Mouse (Mus musculus) forebrain, postnatal 0 days (tissue): ENCODE measurements around the gene Mapk13. TPM values are rescaled to one million over a fixed set of nuclear protein-coding genes. Genes with fewer than 3 reads are reported as not detected.

Source experiments
- ATAC-seq: fragments of 200-750 bp; cut with Nextera tagmentation; 2 replicates; pipeline ENCODE4 v1.8.0; 2017; ENCODE audit warnings: mild to moderate bottlenecking, moderate library complexity
- DNase-seq: peaks from one replicate; pipeline ENCODE4 v3.0.0-alpha.2; 2015
- H3K27ac ChIP-seq: fragments of 300-500 bp; sonication (generic); 2 replicates; pipeline ENCODE4 v1.5.1; 2014; ENCODE audit warnings: low read depth, mild to moderate bottlenecking, antibody characterized with exemption, low read length, moderate library complexity, mixed read lengths
- H3K27me3 ChIP-seq: fragments of 300-500 bp; sonication (generic); 2 replicates; pipeline ENCODE4 v1.6.1; 2014; ENCODE audit warnings: mild to moderate bottlenecking, low read length, mixed read lengths; ENCODE audit not compliant: insufficient read depth
- H3K36me3 ChIP-seq: fragments of 300-500 bp; sonication (generic); 2 replicates; pipeline ENCODE4 v1.6.1; 2014; ENCODE audit warnings: mild to moderate bottlenecking, moderate library complexity; ENCODE audit not compliant: insufficient read depth
- H3K4me1 ChIP-seq: fragments of 300-500 bp; sonication (generic); 2 replicates; pipeline ENCODE4 v1.6.1; 2014; ENCODE audit warnings: antibody characterized with exemption; ENCODE audit not compliant: insufficient read depth
- H3K4me2 ChIP-seq: fragments of 300-500 bp; sonication (generic); 2 replicates; pipeline ENCODE4 v1.6.1; 2014; ENCODE audit warnings: low read depth, mild to moderate bottlenecking, moderate library complexity
- H3K4me3 ChIP-seq: fragments of 300-500 bp; sonication (generic); 2 replicates; pipeline ENCODE4 v1.5.1; 2014; ENCODE audit warnings: low read depth, low read length, mixed read lengths
- H3K9ac ChIP-seq: fragments of 300-500 bp; sonication (generic); 2 replicates; pipeline ENCODE4 v1.6.1; 2014; ENCODE audit warnings: mild to moderate bottlenecking
- H3K9me3 ChIP-seq: fragments of 300-500 bp; sonication (generic); 2 replicates; pipeline ENCODE4 v1.6.1; 2016; ENCODE audit warnings: low read length
- CTCF ChIP-seq: sonication (generic); IDR thresholded peaks from 2 replicates; pipeline ENCODE4 v1.5.1; 2016; ENCODE audit warnings: antibody characterized with exemption, control low read depth, low read depth
- WGBS: fragments of 180-500 bp; shearing (Covaris S2); extraction: QIAGEN DNeasy Blood & Tissue Kit; methylation state at CpG from one replicate; pipeline ENCODE4 v1.1.7; 2014; 5-methylcytosine and 5-hydroxymethylcytosine counted together
- polyA plus RNA-seq: library from polyadenylated mRNA; unstranded; fragments of >200 nt; fragmentation: Nextera tagmentation; extraction: Ambion mirVana; gene quantifications from 2 replicates; pipeline ENCODE4 v1.2.1, GENCODE M21; 2015
- total RNA-seq: library from RNA; depleted of rRNA; stranded (reverse); fragments of >200 nt; gene quantifications from 2 replicates; pipeline ENCODE4 v1.2.3, GENCODE M21; 2014

Gene Mapk13
- total and polyA plus RNA-seq, 2 experiments from 2014 or later: 0.14 to 1.0 TPM

DNA sequence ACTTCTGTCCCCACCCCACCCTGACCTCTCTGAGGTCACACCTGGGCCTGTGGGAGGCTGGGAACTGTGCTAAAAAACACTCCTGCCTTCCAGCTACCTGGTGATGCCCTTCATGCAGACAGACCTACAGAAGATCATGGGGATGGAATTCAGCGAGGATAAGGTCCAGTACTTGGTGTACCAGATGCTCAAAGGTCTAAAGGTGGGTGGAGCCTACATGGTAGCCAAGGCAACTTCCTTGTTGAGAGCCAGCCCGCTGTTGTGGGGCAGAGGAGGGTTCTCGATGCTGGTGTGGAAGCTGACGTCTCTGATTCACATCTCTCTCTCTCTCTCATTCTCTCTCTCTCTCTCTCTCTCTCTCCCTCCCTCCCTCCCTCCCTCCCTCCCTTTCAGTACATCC lies 6.1 kb downstream of the Mapk13 start:
- WGBS: 80% methylated on average over 4 of the region's 4 CpGs
- no peak overlapping the region for H3K4me2 ChIP-seq
- H3K27me3 ChIP-seq: peaks cover 9% of the 10 kb centered on the region; the same call in 1 of the 2 replicates
- ATAC-seq: no peak
- H3K9ac ChIP-seq: no peak overlapping the region
- TF ChIP-seq CTCF: no peak
- H3K4me1 ChIP-seq: no peaks in the 10 kb centered on the region
- DNase-seq: no peak
- H3K27ac ChIP-seq: no peak overlapping the region
- no peak overlapping the region for H3K4me3 ChIP-seq
- H3K36me3 ChIP-seq: no peaks in the 10 kb centered on the region
- H3K9me3 ChIP-seq: no peaks in the 10 kb centered on the region

DNA sequence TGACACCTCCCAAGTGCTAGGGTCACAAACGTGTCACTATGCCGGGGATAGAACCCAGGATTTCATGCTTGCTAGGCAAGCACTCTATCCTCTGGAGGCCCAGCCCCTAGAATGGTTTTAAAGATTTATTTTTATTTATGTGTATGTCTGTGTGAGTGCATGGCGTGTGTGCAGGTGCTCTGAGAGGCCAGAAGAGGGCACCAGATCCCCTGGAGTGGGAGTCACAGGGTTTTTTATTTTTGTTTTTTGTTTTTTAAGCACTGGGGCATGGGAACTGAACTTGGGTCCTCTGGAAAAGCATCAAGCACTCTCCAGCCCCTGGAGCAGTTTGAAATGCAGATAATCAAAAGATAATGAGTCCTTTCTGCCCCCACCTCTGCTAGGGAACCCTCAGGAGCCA lies 7.7 kb downstream of the Mapk13 start:
- Histone ChIP-seq H3K27ac (no peak overlapping the region), H3K4me2 (no peak overlapping the region), H3K9me3 (no peaks in the 10 kb centered on the region), H3K36me3 (no peaks in the 10 kb centered on the region), H3K4me3 (no peak overlapping the region), H3K4me1 (no peaks in the 10 kb centered on the region), H3K27me3 (no peaks in the 10 kb centered on the region), H3K9ac (no peak overlapping the region)
- ATAC-seq (no peak), DNase-seq (no peak)
- TF ChIP-seq CTCF: no peak
- WGBS: 88% methylated on average over 3 of the region's 3 CpGs

DNA sequence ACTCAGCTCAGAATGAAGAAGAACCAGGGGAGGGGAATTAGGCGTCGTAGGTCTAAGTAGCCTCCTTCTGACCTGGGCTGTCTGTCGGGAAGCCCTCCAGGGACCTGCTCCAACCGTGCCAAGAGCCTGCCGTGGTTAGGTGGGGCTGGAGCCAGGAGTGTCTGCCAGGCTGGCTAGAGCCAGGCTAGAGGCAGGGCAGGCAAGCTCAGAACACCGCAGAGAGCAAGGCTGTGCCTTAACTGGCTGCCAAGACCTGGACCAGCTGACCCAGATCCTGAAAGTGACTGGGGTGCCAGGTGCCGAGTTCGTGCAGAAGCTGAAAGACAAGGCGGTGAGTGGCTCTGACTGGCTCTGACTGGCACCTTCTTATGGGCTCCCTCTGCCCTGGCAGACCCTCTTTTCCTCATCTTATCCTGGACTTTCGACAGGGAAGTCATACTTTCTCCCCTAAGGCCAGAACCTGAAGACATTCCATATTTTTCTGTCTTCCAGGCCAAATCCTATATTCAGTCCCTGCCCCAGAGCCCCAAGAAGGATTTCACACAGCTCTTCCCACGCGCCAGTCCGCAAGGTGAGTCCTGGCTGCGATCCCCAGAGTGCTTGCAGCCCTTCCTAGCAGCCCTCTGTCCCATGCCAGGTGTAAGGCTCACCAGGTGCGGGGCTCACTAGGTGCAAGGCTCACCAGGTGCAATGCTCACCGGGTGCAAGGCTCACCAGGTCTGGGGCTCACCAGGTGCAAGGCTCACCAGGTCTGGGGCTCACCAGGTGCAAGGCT lies 8.3 kb downstream of the Mapk13 start:
- no peak overlapping the region for H3K4me2 ChIP-seq
- no peaks in the 10 kb centered on the region for H3K4me1 ChIP-seq
- H3K27me3 ChIP-seq: no peaks in the 10 kb centered on the region
- WGBS: 81% methylated on average over 16 of the region's 16 CpGs
- DNase-seq (no peak), ATAC-seq (no peak)
- no peaks in the 10 kb centered on the region for H3K9me3 ChIP-seq
- TF ChIP-seq CTCF: no peak
- no peaks in the 10 kb centered on the region for H3K36me3 ChIP-seq
- no peak overlapping the region for H3K27ac ChIP-seq
- no peak overlapping the region for H3K9ac ChIP-seq
- H3K4me3 ChIP-seq: no peak overlapping the region

DNA sequence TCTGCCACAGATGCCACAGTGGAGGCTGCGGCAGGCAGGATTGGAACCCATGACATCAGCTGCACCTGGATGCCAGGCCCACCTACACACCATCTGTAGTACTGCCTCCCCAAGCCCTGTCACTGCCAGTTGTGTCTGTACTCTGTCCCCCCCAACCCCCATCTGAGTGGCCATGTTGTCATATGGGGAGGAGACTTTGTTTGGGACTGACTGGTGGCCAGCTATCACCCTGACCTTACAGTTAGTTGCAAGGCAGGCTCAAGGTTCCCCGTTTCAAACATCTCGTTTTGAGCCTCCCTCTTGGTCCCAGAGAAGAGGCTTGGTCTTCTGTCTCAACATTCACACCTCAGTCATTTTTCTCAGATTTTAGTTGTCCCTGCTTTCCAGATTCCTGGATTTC lies 10.6 kb downstream of the Mapk13 start:
- ATAC-seq (no peak), DNase-seq (no peak)
- no peaks in the 10 kb centered on the region for H3K4me1 ChIP-seq
- H3K36me3 ChIP-seq: no peaks in the 10 kb centered on the region
- no peak overlapping the region for H3K4me3 ChIP-seq
- H3K27me3 ChIP-seq: no peaks in the 10 kb centered on the region
- H3K9me3 ChIP-seq: no peaks in the 10 kb centered on the region
- no peak overlapping the region for H3K27ac ChIP-seq
- TF ChIP-seq CTCF: no peak
- WGBS: 90% methylated on average over 3 of the region's 3 CpGs
- H3K9ac ChIP-seq: no peak overlapping the region
- H3K4me2 ChIP-seq: no peak overlapping the region

DNA sequence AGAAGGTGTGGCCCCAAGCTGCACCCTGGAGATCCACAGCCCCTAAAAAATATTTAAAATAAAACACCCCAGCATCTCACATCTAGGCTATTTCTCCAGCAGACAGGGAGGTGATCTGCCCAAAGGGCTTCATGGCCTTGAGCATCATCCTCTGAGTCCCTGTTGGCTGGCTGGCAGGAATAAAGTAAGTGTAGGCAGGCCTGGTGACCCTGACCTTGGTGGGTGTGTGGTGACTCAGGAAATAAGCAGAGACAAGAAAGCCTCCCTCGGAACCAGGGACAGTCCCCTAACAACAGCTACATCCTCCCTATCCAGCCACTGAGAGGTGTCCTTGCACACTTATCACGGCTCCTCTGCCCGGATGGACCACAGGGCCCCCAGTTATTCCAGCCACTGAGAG lies 11.7 kb downstream of the Mapk13 start:
- Histone ChIP-seq H3K27me3 (no peaks in the 10 kb centered on the region), H3K9ac (no peak overlapping the region), H3K4me3 (no peak overlapping the region), H3K4me2 (no peak overlapping the region), H3K36me3 (no peaks in the 10 kb centered on the region), H3K9me3 (no peaks in the 10 kb centered on the region), H3K4me1 (no peaks in the 10 kb centered on the region), H3K27ac (no peak overlapping the region)
- DNase-seq (no peak), ATAC-seq (no peak)
- WGBS: 81% methylated on average over 3 of the region's 3 CpGs
- TF ChIP-seq CTCF: no peak

DNA sequence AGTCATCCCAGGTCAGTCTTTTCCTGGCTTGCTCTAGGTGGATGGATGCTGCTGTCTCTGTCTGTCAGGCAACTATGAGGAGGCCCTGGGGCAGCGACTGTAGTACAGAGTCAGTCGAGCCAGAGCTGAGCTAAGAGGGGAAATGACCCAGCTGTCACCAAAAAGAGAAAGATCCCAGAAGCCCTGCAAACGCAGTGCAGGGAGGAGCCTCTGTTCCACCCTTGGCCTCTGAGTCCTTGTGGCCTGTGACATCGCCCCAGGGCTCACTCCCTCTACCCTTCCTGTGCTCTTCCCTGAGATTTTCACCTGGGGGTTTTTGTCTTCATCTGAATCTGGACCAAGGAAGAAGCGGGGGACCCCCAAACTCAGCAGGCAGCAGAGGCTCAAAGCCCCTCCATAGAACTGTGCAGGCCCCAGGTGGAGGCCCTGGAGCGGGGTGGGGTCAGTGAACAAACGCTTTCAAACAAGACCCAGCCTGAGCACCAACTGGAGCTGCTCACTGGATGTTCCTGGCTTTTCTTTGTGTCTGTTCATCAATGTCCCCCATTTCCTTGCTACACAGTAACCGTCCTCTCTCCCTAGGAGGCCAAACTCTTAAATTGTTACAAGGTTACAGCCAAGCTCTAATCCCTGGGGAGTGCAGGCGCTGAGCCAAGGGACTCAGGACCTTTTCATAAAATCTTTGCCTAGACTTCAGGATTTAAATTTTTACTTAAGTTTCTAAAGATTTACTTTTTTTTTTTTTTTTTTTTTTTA lies 12.4 kb downstream of the Mapk13 start:
- ATAC-seq (no peak), DNase-seq (no peak)
- Histone ChIP-seq H3K9ac (no peak overlapping the region), H3K9me3 (no peaks in the 10 kb centered on the region), H3K4me2 (no peak overlapping the region), H3K4me1 (no peaks in the 10 kb centered on the region), H3K27ac (no peak overlapping the region), H3K27me3 (no peaks in the 10 kb centered on the region), H3K4me3 (no peak overlapping the region), H3K36me3 (no peaks in the 10 kb centered on the region)
- 55% methylated on average over 9 of the region's 9 CpGs for WGBS
- no peak for TF ChIP-seq CTCF

DNA sequence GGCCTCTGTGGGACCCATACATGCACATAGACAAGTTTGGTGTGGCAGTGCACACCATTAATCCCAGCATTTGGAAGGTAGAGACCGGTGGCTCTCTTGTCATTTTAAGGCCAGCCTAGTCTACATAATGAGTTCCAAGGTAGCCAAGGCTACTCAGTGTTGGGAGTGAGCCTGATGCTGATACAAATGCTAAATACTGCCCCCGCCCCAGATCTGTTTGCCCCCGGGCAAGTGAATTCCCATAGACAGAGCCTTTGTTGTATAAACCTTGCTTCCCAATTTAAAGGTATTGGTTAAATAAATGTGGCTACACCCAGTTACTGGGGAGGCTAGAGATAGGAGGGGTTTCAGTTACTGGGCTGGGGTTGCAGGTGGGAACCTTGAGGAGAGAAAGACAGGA lies 15.9 kb downstream of the Mapk13 start:
- H3K36me3 ChIP-seq: no peaks in the 10 kb centered on the region
- H3K4me2 ChIP-seq: no peak overlapping the region
- no peak for ATAC-seq
- no peak overlapping the region for H3K27ac ChIP-seq
- H3K4me1 ChIP-seq: no peaks in the 10 kb centered on the region
- 88% methylated on average over 3 of the region's 3 CpGs for WGBS
- no peaks in the 10 kb centered on the region for H3K27me3 ChIP-seq
- no peak for DNase-seq
- TF ChIP-seq CTCF: no peak
- H3K9me3 ChIP-seq: no peaks in the 10 kb centered on the region
- H3K9ac ChIP-seq: no peak overlapping the region
- H3K4me3 ChIP-seq: no peak overlapping the region
